Mouse (Mus musculus) forebrain, embryonic 15.5 days (tissue): ENCODE results near the gene Selenom. TPM values are rescaled to one million over a fixed set of nuclear protein-coding genes. Genes with fewer than 3 reads are reported as not detected.

Source experiments
- ATAC-seq: fragments of 200-750 bp; cut with Nextera tagmentation; replicated peaks from 2 replicates; pipeline ENCODE4 v1.8.0; 2017; ENCODE audit warnings: mild to moderate bottlenecking, moderate TSS enrichment, moderate library complexity
- H3K27ac ChIP-seq: fragments of 300-500 bp; sonication (generic); replicated peaks from 2 replicates; pipeline ENCODE4 v1.5.1; 2015; ENCODE audit warnings: mild to moderate bottlenecking, inconsistent platforms
- H3K27me3 ChIP-seq: fragments of 300-500 bp; sonication (generic); 2 replicates; pipeline ENCODE4 v1.6.1; 2015; ENCODE audit warnings: inconsistent platforms
- H3K36me3 ChIP-seq: fragments of 300-500 bp; sonication (generic); 2 replicates; pipeline ENCODE4 v1.6.1; 2015; ENCODE audit warnings: mild to moderate bottlenecking, inconsistent platforms
- H3K4me1 ChIP-seq: fragments of 300-500 bp; sonication (generic); 2 replicates; pipeline ENCODE4 v1.6.1; 2015; ENCODE audit warnings: inconsistent platforms
- H3K4me2 ChIP-seq: fragments of 300-500 bp; sonication (generic); replicated peaks from 2 replicates; pipeline ENCODE4 v1.6.1; 2015; ENCODE audit warnings: mild to moderate bottlenecking, inconsistent platforms
- H3K4me3 ChIP-seq: fragments of 300-500 bp; sonication (generic); 2 replicates; pipeline ENCODE4 v1.5.1; 2015; ENCODE audit warnings: mild to moderate bottlenecking, inconsistent platforms
- H3K9ac ChIP-seq: fragments of 300-500 bp; sonication (generic); replicated peaks from 2 replicates; pipeline ENCODE4 v1.6.1; 2015; ENCODE audit warnings: mild to moderate bottlenecking, inconsistent platforms
- H3K9me3 ChIP-seq: fragments of 300-500 bp; sonication (generic); 2 replicates; pipeline ENCODE4 v1.6.1; 2016; ENCODE audit warnings: inconsistent platforms
- WGBS: fragments of 180-500 bp; shearing (Covaris S2); methylation state at CpG from one replicate; pipeline ENCODE4 v1.1.7; 2015; ENCODE audit warnings: mixed read lengths; 5-methylcytosine and 5-hydroxymethylcytosine counted together
- polyA plus RNA-seq: library from polyadenylated mRNA; unstranded; fragments of >200 nt; fragmentation: Nextera tagmentation; extraction: Ambion mirVana; gene quantifications from 2 replicates; pipeline ENCODE4 v1.2.1, GENCODE M21; 2015

Gene Selenom
- polyA plus RNA-seq, 1 experiment from 2014 or later = 41.6 TPM

DNA sequence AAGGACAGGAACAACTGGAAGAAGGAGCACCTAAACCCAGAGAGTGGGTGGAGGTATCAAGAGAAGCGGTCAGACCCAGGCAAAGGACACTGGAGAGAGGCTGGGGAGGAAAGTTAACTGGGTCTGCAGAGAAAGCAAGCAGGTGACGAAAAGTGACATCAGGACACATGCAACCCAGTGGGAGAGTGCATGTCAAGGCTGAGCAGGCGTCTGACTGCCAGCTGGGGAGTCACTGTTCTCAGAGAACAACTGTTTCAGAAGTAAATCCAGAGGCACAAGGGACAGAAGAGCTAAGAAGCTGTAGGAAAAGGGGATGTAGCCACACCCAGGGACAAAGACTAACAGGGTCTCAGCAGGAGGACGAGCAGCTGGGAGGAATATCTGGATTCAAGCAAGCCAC is 11.1 kb downstream of the Selenom start:
- Histone ChIP-seq H3K4me3 (no peak overlapping the region), H3K9ac (no peak overlapping the region), H3K36me3 (no peaks in the 10 kb centered on the region; the same call in 1 of the 2 replicates), H3K27ac (no peak overlapping the region), H3K4me1 (no peaks in the 10 kb centered on the region), H3K27me3 (no peaks in the 10 kb centered on the region), H3K4me2 (no peak overlapping the region), H3K9me3 (no peaks in the 10 kb centered on the region)
- ATAC-seq = no peak
- 90% methylated on average over 4 of the region's 4 CpGs for WGBS

- Histone ChIP-seq H3K4me3 (no peak overlapping the region), H3K27me3 (no peaks in the 10 kb centered on the region), H3K9me3 (no peaks in the 10 kb centered on the region), H3K27ac (no peak overlapping the region), H3K4me1 (no peaks in the 10 kb centered on the region), H3K36me3 (no peaks in the 10 kb centered on the region; the same call in 1 of the 2 replicates), H3K4me2 (no peak overlapping the region), H3K9ac (no peak overlapping the region)
- WGBS = 77% methylated on average over 9 of the region's 9 CpGs
- no peak for ATAC-seq
Observed at GRCm38 (mm10) chr11:3526207-3526606, 11.7 kb downstream of the Selenom start.

DNA sequence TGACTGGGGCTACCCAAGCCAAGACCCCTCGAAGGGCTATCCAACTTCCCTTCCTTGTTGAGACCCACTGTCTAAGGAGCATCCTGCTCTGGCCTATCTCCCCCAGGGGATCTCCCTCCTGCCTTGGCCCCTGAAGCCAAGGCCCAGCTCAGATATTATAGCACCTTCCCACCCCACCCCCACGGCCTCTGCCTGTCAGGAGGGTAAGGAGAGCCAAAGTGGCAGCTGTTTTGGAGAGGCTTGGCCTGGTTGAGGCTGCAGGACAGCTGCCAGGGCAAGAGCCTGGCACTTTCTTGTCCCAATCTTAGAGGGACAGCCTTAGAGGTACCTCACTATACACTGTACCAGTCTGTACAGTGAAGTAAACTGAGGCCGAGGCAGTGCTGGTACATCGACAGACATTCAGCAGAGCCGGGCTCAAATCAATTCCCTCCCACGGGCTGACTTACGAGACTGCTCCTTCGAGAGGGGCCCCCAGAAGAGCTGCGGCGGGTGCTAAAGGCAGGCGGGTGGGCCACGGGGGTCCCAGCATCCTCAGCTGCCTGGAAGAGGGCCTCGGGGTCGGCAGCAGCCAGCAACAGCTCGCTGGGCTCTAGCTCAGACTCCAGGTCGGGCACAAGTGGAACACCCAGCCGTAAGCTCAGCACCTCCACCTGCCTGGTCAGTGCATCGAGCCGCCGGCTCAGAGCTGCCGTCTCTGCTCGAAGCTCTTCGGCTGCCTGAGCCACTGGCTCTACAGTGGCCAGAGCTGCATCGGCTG is 12.7 kb downstream of the Selenom start:
- no peak overlapping the region for H3K4me2 ChIP-seq
- H3K9ac ChIP-seq = no peak overlapping the region
- WGBS = 94% methylated on average over 24 of the region's 24 CpGs
- ATAC-seq = no peak
- no peak overlapping the region for H3K4me3 ChIP-seq
- H3K36me3 ChIP-seq = no peaks in the 10 kb centered on the region; the same call in 1 of the 2 replicates
- no peak overlapping the region for H3K27ac ChIP-seq
- H3K27me3 ChIP-seq = no peaks in the 10 kb centered on the region
- H3K9me3 ChIP-seq = no peaks in the 10 kb centered on the region
- no peaks in the 10 kb centered on the region for H3K4me1 ChIP-seq

GRCm38 (mm10) chr11:3527766-3528165 is 13.3 kb downstream of the Selenom start:
- Histone ChIP-seq H3K36me3 (no peaks in the 10 kb centered on the region), H3K27me3 (no peaks in the 10 kb centered on the region)

GRCm38 (mm10) chr11:3528208-3528607 is 13.7 kb downstream of the Selenom start:
- no peak for ATAC-seq
- H3K27ac ChIP-seq = no peak overlapping the region
- 88% methylated on average over 6 of the region's 6 CpGs for WGBS
- no peaks in the 10 kb centered on the region for H3K9me3 ChIP-seq
- no peaks in the 10 kb centered on the region for H3K36me3 ChIP-seq
- H3K4me1 ChIP-seq = no peaks in the 10 kb centered on the region
- H3K4me3 ChIP-seq = no peak overlapping the region
- H3K9ac ChIP-seq = no peak overlapping the region
- H3K27me3 ChIP-seq = no peaks in the 10 kb centered on the region
- H3K4me2 ChIP-seq = no peak overlapping the region

More at GRCm38 (mm10) chr11:3527766-3528165, 13.3 kb downstream of the Selenom start:
- no peaks in the 10 kb centered on the region for H3K4me1 ChIP-seq
- H3K9me3 ChIP-seq = no peaks in the 10 kb centered on the region
- ATAC-seq = no peak
- no peak overlapping the region for H3K27ac ChIP-seq
- H3K4me2 ChIP-seq = no peak overlapping the region
- WGBS = 81% methylated on average over 8 of the region's 8 CpGs
- H3K4me3 ChIP-seq = no peak overlapping the region
- no peak overlapping the region for H3K9ac ChIP-seq

DNA sequence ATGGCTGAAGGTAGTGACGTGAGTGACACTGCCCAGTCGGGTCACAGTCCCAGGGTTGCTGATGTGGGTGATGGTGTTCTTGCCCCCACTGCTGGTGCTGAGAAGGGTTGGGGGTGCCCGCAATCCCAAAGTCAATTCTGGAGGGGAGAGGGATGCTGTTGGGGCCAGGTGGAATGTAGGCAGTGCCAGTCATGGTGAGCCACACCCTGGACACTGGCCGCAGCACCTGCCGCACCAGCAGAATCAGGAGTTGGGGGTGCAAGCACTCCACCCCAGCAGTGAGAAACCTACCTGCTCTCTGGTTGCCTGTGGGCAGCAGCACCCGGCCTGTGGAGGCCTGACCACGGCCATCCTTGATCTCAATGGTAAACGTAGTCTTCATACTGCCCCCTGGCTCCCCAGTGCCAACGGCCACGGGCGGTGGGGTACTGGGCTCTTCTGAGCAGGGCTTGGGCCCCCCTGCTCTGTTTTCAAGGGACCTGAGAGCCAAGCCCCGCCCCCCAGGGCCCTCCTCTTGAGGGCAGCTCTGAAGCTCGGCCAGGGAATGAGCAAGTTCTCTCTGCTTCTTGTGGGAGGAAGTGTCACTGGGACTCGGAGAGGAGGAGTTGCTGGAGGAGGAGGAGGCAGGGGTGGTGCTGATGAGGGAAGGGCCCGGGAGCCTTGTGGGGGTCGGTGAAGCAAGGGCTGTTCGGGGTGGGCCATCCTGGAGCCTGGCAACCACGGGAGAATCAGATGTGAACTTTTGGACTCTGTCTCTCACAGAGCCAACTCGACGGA is 15.2 kb downstream of the Selenom start:
- 83% methylated on average over 20 of the region's 20 CpGs for WGBS
- H3K9ac ChIP-seq = no peak overlapping the region
- no peak overlapping the region for H3K4me2 ChIP-seq
- no peaks in the 10 kb centered on the region for H3K9me3 ChIP-seq
- no peaks in the 10 kb centered on the region for H3K27me3 ChIP-seq
- H3K4me3 ChIP-seq = no peak overlapping the region
- no peaks in the 10 kb centered on the region for H3K4me1 ChIP-seq
- H3K36me3 ChIP-seq = no peaks in the 10 kb centered on the region
- no peak overlapping the region for H3K27ac ChIP-seq
- no peak for ATAC-seq

GRCm38 (mm10) chr11:3530731-3531130 is 16.2 kb downstream of the Selenom start:
- WGBS = 97% methylated on average over 3 of the region's 3 CpGs
- no peaks in the 10 kb centered on the region for H3K9me3 ChIP-seq
- H3K36me3 ChIP-seq = no peaks in the 10 kb centered on the region
- H3K4me2 ChIP-seq = no peak overlapping the region
- H3K27me3 ChIP-seq = no peaks in the 10 kb centered on the region
- peaks cover 5% of the 10 kb centered on the region for H3K4me1 ChIP-seq
- H3K27ac ChIP-seq = no peak overlapping the region
- no peak for ATAC-seq
- H3K9ac ChIP-seq = no peak overlapping the region
- no peak overlapping the region for H3K4me3 ChIP-seq

DNA sequence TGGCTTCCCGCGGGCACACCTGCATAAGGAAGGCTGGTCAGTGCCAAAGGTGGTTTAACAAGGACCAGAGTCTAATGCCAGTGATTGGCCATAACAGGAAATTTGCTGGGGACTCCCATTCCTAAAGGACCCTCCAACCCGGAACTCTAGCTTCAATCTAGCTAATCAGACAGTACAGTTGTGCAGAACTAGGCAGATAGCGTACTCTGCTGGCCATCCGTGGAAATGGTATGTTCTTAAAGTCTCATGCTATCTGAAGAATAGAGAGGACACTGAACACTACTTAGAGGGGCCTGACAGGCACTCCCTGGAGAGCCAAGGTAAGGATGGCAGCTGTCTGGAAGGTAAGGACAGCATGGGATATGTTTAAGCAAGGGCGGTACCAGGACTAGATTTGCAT is 17.1 kb downstream of the Selenom start:
- Histone ChIP-seq H3K9ac (no peak overlapping the region), H3K27me3 (no peaks in the 10 kb centered on the region), H3K27ac (no peak overlapping the region), H3K4me3 (no peak overlapping the region), H3K36me3 (no peaks in the 10 kb centered on the region), H3K9me3 (no peaks in the 10 kb centered on the region), H3K4me1 (peaks cover 10% of the 10 kb centered on the region), H3K4me2 (no peak overlapping the region)
- no peak for ATAC-seq
- 79% methylated on average over 6 of the region's 6 CpGs for WGBS

- Histone ChIP-seq H3K27me3 (no peaks in the 10 kb centered on the region), H3K36me3 (no peaks in the 10 kb centered on the region), H3K4me1 (peaks cover 10% of the 10 kb centered on the region), H3K4me3 (no peak overlapping the region), H3K27ac (no peak overlapping the region), H3K4me2 (no peak overlapping the region), H3K9me3 (no peaks in the 10 kb centered on the region), H3K9ac (no peak overlapping the region)
- ATAC-seq = no peak
- WGBS = 92% methylated on average over 16 of the region's 16 CpGs
Observed at GRCm38 (mm10) chr11:3532101-3532931, 17.8 kb downstream of the Selenom start.

- Histone ChIP-seq H3K4me1 (peaks cover 11% of the 10 kb centered on the region), H3K27me3 (no peaks in the 10 kb centered on the region), H3K9ac (no peak overlapping the region), H3K4me3 (no peak overlapping the region), H3K9me3 (no peaks in the 10 kb centered on the region), H3K4me2 (no peak overlapping the region), H3K36me3 (no peaks in the 10 kb centered on the region), H3K27ac (no peak overlapping the region)
- WGBS = 89% methylated on average over 17 of the region's 17 CpGs
- no peak for ATAC-seq
Observed at GRCm38 (mm10) chr11:3533406-3533932, 19.0 kb downstream of the Selenom start.

- H3K27me3 ChIP-seq = no peaks in the 10 kb centered on the region
- H3K4me2 ChIP-seq = peak overlapping the region; percentile 90
- H3K27ac ChIP-seq = no peak overlapping the region
- H3K9ac ChIP-seq = peak overlapping the region; percentile 33
- ATAC-seq = no peak
- WGBS = 9% methylated on average over 8 of the region's 8 CpGs
- no peaks in the 10 kb centered on the region for H3K36me3 ChIP-seq
- peaks cover 16% of the 10 kb centered on the region for H3K4me1 ChIP-seq
- no peaks in the 10 kb centered on the region for H3K9me3 ChIP-seq
- peak overlapping the region; percentile 61 for H3K4me3 ChIP-seq
Observed at GRCm38 (mm10) chr11:3534956-3535355, 20.5 kb downstream of the Selenom start.
